Mouse (Mus musculus) lung, postnatal 0 days (tissue): ENCODE results near the gene Spp2.

Experiments
- CTCF ChIP-seq: IDR thresholded peaks from 2 replicates; pipeline ENCODE4 v1.5.1; 2016; ENCODE audit warnings: antibody characterized with exemption, mild to moderate bottlenecking
- EP300 ChIP-seq: IDR thresholded peaks from 2 replicates; pipeline ENCODE4 v1.6.1; 2016; ENCODE audit warnings: antibody characterized with exemption, mild to moderate bottlenecking, control low read depth

GRCm38 (mm10) chr1:88424602-88425252 lies 18.0 kb downstream of the Spp2 start:
- TF ChIP-seq CTCF, result peak; percentile 98
- TF ChIP-seq EP300, result no peak
